Mouse (Mus musculus): ENCODE results near the gene Dgkg.

Dgkg gene

GRCm38 (mm10) chr16:22430211-22430951 lies 226.6 kb downstream of the Dgkg start:
- DNase-seq, result no peak

DNA sequence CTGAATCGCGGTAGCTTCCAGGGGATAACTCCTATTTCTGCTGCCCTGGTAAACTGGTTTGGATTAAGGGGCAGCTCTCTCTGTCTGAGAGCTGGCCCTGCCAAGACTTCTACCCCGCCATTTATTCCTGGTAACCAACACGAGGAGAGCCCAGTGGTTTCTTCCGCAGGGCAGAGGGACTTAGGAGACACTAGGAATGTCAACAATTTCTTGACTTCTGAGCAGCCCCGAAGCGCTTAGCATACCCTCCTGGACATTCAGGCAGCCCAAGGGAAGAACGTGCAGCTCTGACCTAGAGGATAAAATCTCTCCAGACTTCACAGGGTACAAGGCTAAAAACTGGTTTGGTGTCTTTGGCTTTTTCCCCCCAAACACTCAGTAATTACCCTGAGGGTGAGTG lies 227.6 kb downstream of the Dgkg start:
- DNase-seq, result peak; percentile 60

DNA sequence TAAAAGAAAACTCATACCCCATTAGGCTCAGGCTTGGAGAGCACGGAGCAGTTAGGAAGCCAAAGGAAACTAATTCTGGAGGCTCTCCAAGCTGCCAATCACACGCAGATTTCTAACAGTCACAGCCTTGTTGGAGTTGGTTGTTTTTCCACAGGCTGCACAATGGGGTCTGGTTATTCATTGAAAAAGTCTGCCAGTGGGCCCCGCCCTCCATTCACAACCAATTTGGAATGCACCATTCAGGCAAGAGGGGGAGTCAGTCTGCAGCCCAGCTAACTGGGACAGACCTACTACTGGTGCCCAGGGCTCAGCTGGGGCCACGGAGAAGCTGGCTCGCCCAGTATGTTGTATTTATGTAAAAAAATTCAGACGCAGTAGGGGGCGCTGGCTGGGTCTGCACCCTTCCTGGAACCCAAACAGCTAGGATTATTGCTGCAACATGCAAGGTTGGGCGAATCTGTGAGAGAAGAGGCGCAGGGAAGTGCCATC lies 228.1 kb downstream of the Dgkg start:
- peak; percentile 93 for DNase-seq

GRCm38 (mm10) chr16:22426866-22427265 lies 230.2 kb downstream of the Dgkg start:
- DNase-seq, result no peak

- DNase-seq, result no peak
These were observed 234.8 kb downstream of the Dgkg start for GRCm38 (mm10) chr16:22422256-22422655.

Measured in embryo, embryonic 11 days (tissue).